Mouse (Mus musculus) CD4-positive, CD25-positive, alpha-beta regulatory T cell, adult 9 weeks (primary cell): ENCODE data around the gene Aldh6a1. TPM values are rescaled to one million over a fixed set of nuclear protein-coding genes. Genes with fewer than 3 reads are reported as not detected.

ENCODE experiments used
- polyA plus RNA-seq: library from polyadenylated mRNA; unstranded; fragments of 100-300 nt; shearing (Covaris generic); gene quantifications from one replicate; pipeline ENCODE4 v1.2.1, GENCODE M21; 2017

Gene Aldh6a1
- polyA plus RNA-seq = 31.7 TPM

DNA sequence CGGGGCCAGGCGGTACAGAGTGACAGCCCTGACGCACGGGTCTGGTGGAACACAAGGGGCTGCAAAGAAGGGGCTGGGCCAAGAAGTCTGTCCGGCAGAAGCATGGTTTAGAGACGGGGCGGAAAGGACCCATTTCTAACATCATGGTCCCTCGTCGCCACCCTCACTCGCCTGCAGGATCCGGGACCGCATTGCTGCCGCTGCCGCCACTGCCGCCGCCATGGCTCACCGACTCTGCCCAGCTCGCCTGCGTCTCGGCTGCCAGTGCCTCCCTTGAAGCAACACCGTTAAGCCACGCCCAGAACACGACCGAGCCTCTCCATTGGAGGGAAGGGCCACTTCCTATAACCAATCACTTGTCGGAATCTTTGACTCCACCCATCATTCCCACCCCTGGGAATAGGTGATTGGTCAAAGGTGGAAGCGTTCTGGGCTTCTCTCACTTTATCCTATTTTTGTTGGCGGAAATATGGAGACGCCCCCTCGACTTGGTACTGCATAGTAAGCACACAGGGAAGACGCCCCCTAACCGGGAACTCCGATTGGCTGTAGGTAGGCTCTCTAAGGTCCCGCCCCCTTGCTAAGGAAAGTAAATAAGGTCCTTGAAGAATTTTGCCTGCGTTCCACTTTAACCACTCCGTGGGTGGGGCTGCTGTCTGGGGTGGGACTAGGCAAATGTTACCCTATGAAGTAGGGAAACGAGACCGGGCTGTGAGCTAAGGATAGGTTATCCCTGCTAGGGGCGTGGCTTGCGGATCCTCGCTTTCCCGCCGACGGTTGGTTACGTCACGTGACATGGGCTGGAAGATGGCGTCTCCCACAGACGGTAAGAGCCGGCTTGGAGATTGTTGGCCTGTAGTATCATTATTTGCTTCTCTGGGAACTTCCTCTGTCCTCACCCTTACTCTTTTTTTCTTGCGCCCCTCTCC, at the start of gene Aldh6a1, which contains the start of gene Lin52:
Aldh6a1 (minus strand) TSS at position 287 of the 929 bp plus-strand sequence.
Lin52 (plus strand) TSS at position 705 of the 929 bp plus-strand sequence.

DNA sequence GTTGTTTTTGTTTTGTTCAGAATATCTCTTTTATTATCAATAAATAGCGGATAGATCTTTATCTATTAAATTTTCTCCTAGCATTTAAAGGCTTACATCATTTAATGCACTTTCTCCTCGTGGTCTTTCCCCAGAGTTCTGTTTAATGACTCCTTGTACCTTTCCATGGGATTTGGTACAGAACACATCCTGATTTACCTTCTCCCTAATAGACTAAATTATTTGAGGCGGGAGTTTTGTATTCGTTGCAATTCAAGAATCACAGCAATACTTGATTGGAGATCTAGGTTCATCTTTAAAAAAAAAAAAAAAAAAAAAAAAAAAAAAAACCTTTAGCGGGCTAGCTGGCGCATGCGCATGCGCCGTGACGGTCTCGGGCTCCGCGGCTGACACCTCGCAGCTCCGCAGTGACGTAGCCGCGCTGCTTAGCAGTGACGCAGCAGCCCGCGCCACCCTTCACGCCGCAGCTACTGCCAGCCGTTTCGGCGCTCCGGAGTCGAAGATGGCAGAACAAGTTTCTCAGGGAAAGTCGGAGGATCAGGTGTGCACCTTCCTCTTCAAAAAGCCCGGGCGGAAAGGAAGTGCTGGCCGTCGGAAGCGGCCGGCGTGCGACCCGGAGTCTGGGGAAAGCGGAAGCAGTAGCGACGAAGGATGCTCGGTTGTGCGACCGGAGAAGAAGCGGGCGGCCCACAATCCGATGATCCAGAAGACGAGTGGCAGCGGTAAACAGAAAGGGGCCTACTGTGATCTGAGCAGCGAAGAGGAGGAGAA, 33.8 kb downstream of the Aldh6a1 start, which contains the start of gene Rnf113a2:
Rnf113a2 (plus strand) TSS at position 363 of the 771 bp plus-strand sequence.

DNA sequence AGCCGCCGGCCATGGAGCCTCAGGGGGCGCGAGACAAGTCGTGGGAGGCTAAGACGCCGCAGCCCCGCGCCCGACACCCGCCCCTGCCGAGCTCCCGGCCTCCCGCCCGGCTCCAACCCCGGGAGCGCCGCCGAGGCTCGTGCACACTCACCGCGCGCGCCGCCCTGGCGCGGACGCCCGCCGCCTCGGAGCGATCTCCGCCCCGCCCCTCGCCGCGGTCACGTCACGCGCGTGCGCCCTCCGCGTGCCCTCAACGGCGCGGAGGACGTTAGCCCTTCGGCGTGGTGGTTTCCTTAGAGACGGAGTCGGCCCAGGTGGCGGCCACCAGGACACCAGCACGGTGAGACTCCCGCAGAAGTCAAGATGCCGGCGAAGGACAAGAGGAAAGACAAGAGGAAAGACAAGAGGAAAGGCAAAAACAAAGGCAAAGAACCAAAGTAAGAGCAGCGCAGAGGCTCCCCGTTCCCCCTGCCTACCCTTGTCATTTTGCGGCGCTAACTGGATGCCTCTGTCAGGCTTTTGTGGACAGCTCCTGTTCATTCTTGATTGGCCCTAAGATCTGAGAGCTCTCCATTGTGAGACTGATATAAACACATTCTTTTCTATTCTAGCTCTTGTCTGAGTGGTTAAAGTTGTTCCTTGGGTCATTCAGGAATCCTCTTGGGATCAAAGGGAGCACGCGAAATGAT, 41.8 kb downstream of the Aldh6a1 start, which contains the start of the genes Entpd5 and Bbof1:
Entpd5 (minus strand) TSS at position 211 of the 689 bp plus-strand sequence.
Bbof1 (plus strand) TSS at position 253 of the 689 bp plus-strand sequence.

Other genes starting within 250 kb of the Aldh6a1 start
- 29.9 TPM for gene Elmsan1, start 232.1 kb downstream of the Aldh6a1 start, polyA plus RNA-seq
- gene Ptgr2, start 165.8 kb downstream of the Aldh6a1 start, polyA plus RNA-seq = 44.4 TPM
- 69.5 TPM for gene Zfp410, start 134.2 kb downstream of the Aldh6a1 start, polyA plus RNA-seq
- gene Coq6, start 89.3 kb downstream of the Aldh6a1 start, polyA plus RNA-seq = 30.0 TPM
- 1.1 TPM for gene Fam161b, start 89.2 kb downstream of the Aldh6a1 start, polyA plus RNA-seq
- 60.9 TPM for gene Entpd5, start 42.0 kb downstream of the Aldh6a1 start, polyA plus RNA-seq
- gene Bbof1, start 41.9 kb downstream of the Aldh6a1 start, polyA plus RNA-seq = 0.94 TPM
- 36.2 TPM for gene Rnf113a2, start 33.8 kb downstream of the Aldh6a1 start, polyA plus RNA-seq
- gene Lin52, start 418 bp upstream of the Aldh6a1 start, polyA plus RNA-seq = 24.0 TPM
- gene Vsx2, start 118.8 kb upstream of the Aldh6a1 start, polyA plus RNA-seq = not detected
- gene Abcd4, start 166.4 kb upstream of the Aldh6a1 start, polyA plus RNA-seq = 25.8 TPM
- not detected for gene Vrtn, start 190.0 kb upstream of the Aldh6a1 start, polyA plus RNA-seq
- gene Syndig1l, start 247.8 kb upstream of the Aldh6a1 start, polyA plus RNA-seq = not detected